Mouse (Mus musculus) C2C12 (cell line): ENCODE results near the gene Cldn7. TPM values are rescaled to one million over a fixed set of nuclear protein-coding genes. Genes with fewer than 3 reads are reported as not detected.
"Not testable (repeated sequence)": the region's sequence is repeated elsewhere in the genome, so short reads cannot be mapped to it uniquely, and the experiment has no call there.

ENCODE experiments used
- H3K27me3 ChIP-seq: one replicate; pipeline ENCODE4 v1.6.1; 2011; ENCODE audit not compliant: control insufficient read depth, insufficient read depth, insufficient read length
- H3K36me3 ChIP-seq: one replicate; pipeline ENCODE4 v1.6.1; 2011; ENCODE audit not compliant: control insufficient read depth, insufficient read depth
- H3K4me3 ChIP-seq: one replicate; pipeline ENCODE4 v1.5.1; 2011; ENCODE audit warnings: mild to moderate bottlenecking, control low read depth; ENCODE audit not compliant: poor library complexity, insufficient read depth, severe bottlenecking
- H3K79me2 ChIP-seq: one replicate; pipeline ENCODE4 v1.6.1; 2011; ENCODE audit not compliant: control insufficient read depth, insufficient read depth
- H3K79me3 ChIP-seq: one replicate; pipeline ENCODE4 v1.6.1; 2011; ENCODE audit warnings: low read depth, control low read depth
- H3ac ChIP-seq: one replicate; pipeline ENCODE3; 2011; ENCODE audit warnings: low read depth; ENCODE audit not compliant: control insufficient read depth, insufficient read length
- CEBPB ChIP-seq: IDR thresholded peaks from one replicate; pipeline ENCODE4 v1.6.1; 2011; ENCODE audit warnings: low read depth, mild to moderate bottlenecking, control low read depth, moderate library complexity
- CTCF ChIP-seq: IDR thresholded peaks from one replicate; pipeline ENCODE4 v1.5.1; 2011; ENCODE audit not compliant: control insufficient read depth, insufficient read depth, insufficient read length
- FOSL1 ChIP-seq: IDR thresholded peaks from one replicate; pipeline ENCODE4 v1.8.0; 2011; ENCODE audit warnings: mild to moderate bottlenecking, low read length; ENCODE audit not compliant: poor library complexity, insufficient read depth, severe bottlenecking
- MAX ChIP-seq: IDR thresholded peaks from one replicate; pipeline ENCODE4 v1.6.1; 2011; ENCODE audit warnings: mild to moderate bottlenecking, control low read depth
- MYOD1 ChIP-seq: IDR thresholded peaks from one replicate; pipeline ENCODE4 v1.6.1; 2011; ENCODE audit warnings: low read depth; ENCODE audit not compliant: control insufficient read depth, insufficient read length
- MYOG ChIP-seq: IDR thresholded peaks from one replicate; pipeline ENCODE4 v1.6.1; 2011; ENCODE audit not compliant: control insufficient read depth, insufficient read length; ENCODE audit errors: extremely low read depth
- USF1 ChIP-seq: IDR thresholded peaks from one replicate; pipeline ENCODE4 v1.6.1; 2011; ENCODE audit warnings: low read depth, mild to moderate bottlenecking, control low read depth, moderate library complexity
- microRNA-seq: library from miRNA; unstranded; fragments of <30 nt; microRNA quantifications from one replicate; pipeline ENCODE4, GENCODE M21; 2019; ENCODE audit warnings: borderline microRNAs expressed
- polyA plus RNA-seq: library from polyadenylated mRNA; unstranded; fragments of >200 nt; fragmentation: generic; extraction: Trizol; gene quantifications from one replicate; pipeline ENCODE4 v1.2.1, GENCODE M21; 2012; ENCODE audit warnings: missing spikeins

The Cldn7 gene
- polyA plus RNA-seq, 1 experiment = 0.06 TPM

GRCm38 (mm10) chr11:70014051-70014450 lies 49.5 kb downstream of the Cldn7 start:
- Histone ChIP-seq H3K4me3 (no peak overlapping the region), H3K27me3 (no peaks in the 10 kb centered on the region), H3K36me3 (peaks cover 49% of the 10 kb centered on the region)

GRCm38 (mm10) chr11:70014880-70015558 lies 50.4 kb downstream of the Cldn7 start, which contains the start of gene Acadvl:
TSS of gene Acadvl (minus strand) at chr11:70015411.
- Histone ChIP-seq H3K4me3 (peak within 1 kb of the TSS; percentile 44), H3K36me3 (peaks cover 40% of the 10 kb centered on the region), H3K79me3 (peaks cover 16% of the 10 kb centered on the region), H3K79me2 (peaks cover 32% of the 10 kb centered on the region), H3ac (peak within 1 kb of the TSS; percentile 55), H3K27me3 (no peaks in the 10 kb centered on the region)
- TF ChIP-seq MYOG = no peak
- TF ChIP-seq FOSL1 = no peak
- no peak for TF ChIP-seq MYOD1
- TF ChIP-seq MAX = peak; percentile 83

More at GRCm38 (mm10) chr11:70014051-70014450, 49.5 kb downstream of the Cldn7 start:
- H3K79me3 ChIP-seq = peaks cover 8% of the 10 kb centered on the region
- no peak for TF ChIP-seq MYOD1
- TF ChIP-seq CEBPB = no peak
- no peak for TF ChIP-seq CTCF
- no peak for TF ChIP-seq FOSL1
- TF ChIP-seq MYOG = no peak
- no peak for TF ChIP-seq USF1
- TF ChIP-seq MAX = no peak
- H3K79me2 ChIP-seq = peaks cover 23% of the 10 kb centered on the region
- no peak overlapping the region for H3ac ChIP-seq

GRCm38 (mm10) chr11:70015677-70016076 lies 51.1 kb downstream of the Cldn7 start:
- Histone ChIP-seq H3K36me3 (peaks cover 33% of the 10 kb centered on the region), H3ac (no peak overlapping the region), H3K79me3 (peaks cover 18% of the 10 kb centered on the region), H3K4me3 (no peak overlapping the region), H3K79me2 (peaks cover 39% of the 10 kb centered on the region), H3K27me3 (no peaks in the 10 kb centered on the region)
- TF ChIP-seq MYOG = no peak
- TF ChIP-seq USF1 = no peak
- TF ChIP-seq CEBPB = no peak
- no peak for TF ChIP-seq CTCF
- no peak for TF ChIP-seq MYOD1
- TF ChIP-seq MAX = no peak
- no peak for TF ChIP-seq FOSL1

GRCm38 (mm10) chr11:70016177-70016576 lies 51.6 kb downstream of the Cldn7 start:
- Histone ChIP-seq H3K36me3 (peaks cover 28% of the 10 kb centered on the region), H3K79me2 (peaks cover 44% of the 10 kb centered on the region), H3K79me3 (peaks cover 18% of the 10 kb centered on the region)
- not testable (repeated sequence) for H3K4me3 ChIP-seq, H3K27me3 ChIP-seq, H3ac ChIP-seq

GRCm38 (mm10) chr11:70016669-70017068 lies 52.1 kb downstream of the Cldn7 start, which contains the start of gene Dlg4:
TSS of gene Dlg4 (plus strand) at chr11:70016942.
- Histone ChIP-seq H3K27me3 (no peaks in the 10 kb centered on the region), H3K36me3 (peaks cover 23% of the 10 kb centered on the region), H3ac (no peak within 1 kb of the TSS), H3K79me2 (peaks cover 49% of the 10 kb centered on the region), H3K79me3 (peaks cover 18% of the 10 kb centered on the region), H3K4me3 (peak within 1 kb of the TSS; percentile 90)
- TF ChIP-seq CEBPB = no peak
- TF ChIP-seq MYOD1 = no peak
- no peak for TF ChIP-seq CTCF
- no peak for TF ChIP-seq USF1
- TF ChIP-seq MAX = no peak
- no peak for TF ChIP-seq FOSL1
- TF ChIP-seq MYOG = no peak

GRCm38 (mm10) chr11:70017199-70017767 lies 52.7 kb downstream of the Cldn7 start:
- no peak for TF ChIP-seq CEBPB
- no peak for TF ChIP-seq MYOG
- Histone ChIP-seq H3K36me3 (peaks cover 17% of the 10 kb centered on the region), H3K79me2 (peaks cover 55% of the 10 kb centered on the region), H3K4me3 (no peak overlapping the region), H3ac (no peak overlapping the region), H3K79me3 (peaks cover 21% of the 10 kb centered on the region), H3K27me3 (no peaks in the 10 kb centered on the region)

Small RNA genes lying within 50 kb of the gene (microRNA-seq; reads per million reads assigned to microRNA genes)
- 0.20 reads per million for gene Gm44349
- 2,750 reads per million, percentile 90 among the genes with 10 or more reads in this experiment for gene Mir324

Other genes with a start within 250 kb of the Cldn7 start
- gene Polr2a, start 206.1 kb upstream of the Cldn7 start, polyA plus RNA-seq = 84.2 TPM
- 0.08 TPM for gene Slc35g3, start 202.8 kb upstream of the Cldn7 start, polyA plus RNA-seq
- gene Zbtb4, start 198.9 kb upstream of the Cldn7 start, polyA plus RNA-seq = 3.0 TPM
- 37.7 TPM for gene Chrnb1, start 168.8 kb upstream of the Cldn7 start, polyA plus RNA-seq
- 4.2 TPM for gene Fgf11, start 162.9 kb upstream of the Cldn7 start, polyA plus RNA-seq
- gene Tmem102, start 159.2 kb upstream of the Cldn7 start, polyA plus RNA-seq = 0.32 TPM
- not detected for gene Gm39566, start 149.5 kb upstream of the Cldn7 start, polyA plus RNA-seq
- gene Spem2, start 146.3 kb upstream of the Cldn7 start, polyA plus RNA-seq = not detected
- gene Spem1, start 142.6 kb upstream of the Cldn7 start, polyA plus RNA-seq = not detected
- gene Nlgn2, start 127.0 kb upstream of the Cldn7 start, polyA plus RNA-seq = 10.7 TPM
- gene Tmem256, start 126.3 kb upstream of the Cldn7 start, polyA plus RNA-seq = 260 TPM
- 82.7 TPM for gene Plscr3, start 118.4 kb upstream of the Cldn7 start, polyA plus RNA-seq
- not detected for gene Tnk1, start 106.0 kb upstream of the Cldn7 start, polyA plus RNA-seq
- not detected for gene Tmem95, start 86.8 kb upstream of the Cldn7 start, polyA plus RNA-seq
- gene Kctd11, start 83.4 kb upstream of the Cldn7 start, polyA plus RNA-seq = 17.2 TPM
- 0.21 TPM for gene Acap1, start 69.2 kb upstream of the Cldn7 start, polyA plus RNA-seq
- 2.4 TPM for gene 2810408A11Rik, start 63.8 kb upstream of the Cldn7 start, polyA plus RNA-seq
- gene Neurl4, start 63.7 kb upstream of the Cldn7 start, polyA plus RNA-seq = 38.4 TPM
- gene Gps2, start 50.9 kb upstream of the Cldn7 start, polyA plus RNA-seq = 37.3 TPM
- gene Eif5a, start 42.8 kb upstream of the Cldn7 start, polyA plus RNA-seq = 2,142 TPM
- 0.02 TPM for gene Ybx2, start 29.0 kb upstream of the Cldn7 start, polyA plus RNA-seq
- gene Slc2a4, start 16.6 kb upstream of the Cldn7 start, polyA plus RNA-seq = 0.53 TPM
- gene Ctdnep1, start 16.4 kb downstream of the Cldn7 start, polyA plus RNA-seq = 141 TPM
- gene Elp5, start 17.7 kb downstream of the Cldn7 start, polyA plus RNA-seq = 111 TPM
- 362 TPM for gene Gabarap, start 26.4 kb downstream of the Cldn7 start, polyA plus RNA-seq
- 93.4 TPM for gene Phf23, start 31.0 kb downstream of the Cldn7 start, polyA plus RNA-seq
- gene Dvl2, start 35.8 kb downstream of the Cldn7 start, polyA plus RNA-seq = 36.4 TPM
- 87.8 TPM for gene Acadvl, start 50.6 kb downstream of the Cldn7 start, polyA plus RNA-seq
- 25.3 TPM for gene Dlg4, start 52.2 kb downstream of the Cldn7 start, polyA plus RNA-seq
- gene Asgr1, start 89.3 kb downstream of the Cldn7 start, polyA plus RNA-seq = 4.0 TPM
- 1.3 TPM for gene Asgr2, start 127.9 kb downstream of the Cldn7 start, polyA plus RNA-seq
- 1.8 TPM for gene Mgl2, start 165.6 kb downstream of the Cldn7 start, polyA plus RNA-seq
- gene Clec10a, start 191.4 kb downstream of the Cldn7 start, polyA plus RNA-seq = 0.20 TPM
- gene Slc16a11, start 248.0 kb downstream of the Cldn7 start, polyA plus RNA-seq = 145 TPM